Mouse (Mus musculus) bone marrow, adult 2 months (tissue): ENCODE measurements around the gene Ccnk. TPM values are rescaled to one million over a fixed set of nuclear protein-coding genes. Genes with fewer than 3 reads are reported as not detected.

ENCODE experiments used
- H3K27ac ChIP-seq: fragments of 200-500 bp; 2 replicates; pipeline ENCODE4 v1.5.1; 2012; ENCODE audit warnings: low read depth, mild to moderate bottlenecking, control low read depth, inconsistent platforms, low read length; ENCODE audit not compliant: control insufficient read depth, poor library complexity, insufficient read depth
- H3K4me1 ChIP-seq: fragments of 200-500 bp; 2 replicates; pipeline ENCODE4 v1.6.1; 2011; ENCODE audit warnings: low read length; ENCODE audit not compliant: control insufficient read depth, insufficient read depth
- H3K4me3 ChIP-seq: fragments of 200-500 bp; replicated peaks from 2 replicates; pipeline ENCODE3; 2011; ENCODE audit warnings: mild to moderate bottlenecking, low read depth, low read length, control low read depth; ENCODE audit not compliant: control insufficient read depth
- CTCF ChIP-seq: fragments of 200-500 bp; IDR thresholded peaks from 2 replicates; pipeline ENCODE4 v1.5.1; 2011; ENCODE audit warnings: low read length, control low read depth; ENCODE audit not compliant: control insufficient read depth, insufficient read depth
- POLR2A ChIP-seq: fragments of 200-500 bp; IDR thresholded peaks from 2 replicates; pipeline ENCODE4 v1.6.1; 2011; ENCODE audit warnings: low read depth, mild to moderate bottlenecking, control low read depth, low read length, borderline replicate concordance; ENCODE audit not compliant: control insufficient read depth
- WGBS: fragments of 180-500 bp; shearing (Covaris S2); methylation state at CpG from one replicate; pipeline ENCODE4 v1.1.7; 2018; 5-methylcytosine and 5-hydroxymethylcytosine counted together
- polyA plus RNA-seq: library from polyadenylated mRNA; stranded (reverse); fragments of >200 nt; gene quantifications from 2 replicates; pipeline ENCODE4 v1.2.4, GENCODE M21; 2011; ENCODE audit warnings: low replicate concordance; ENCODE audit not compliant: missing spikeins, insufficient read depth, insufficient read length

Gene Ccnk
- polyA plus RNA-seq, 1 experiment: 21.9 TPM

DNA sequence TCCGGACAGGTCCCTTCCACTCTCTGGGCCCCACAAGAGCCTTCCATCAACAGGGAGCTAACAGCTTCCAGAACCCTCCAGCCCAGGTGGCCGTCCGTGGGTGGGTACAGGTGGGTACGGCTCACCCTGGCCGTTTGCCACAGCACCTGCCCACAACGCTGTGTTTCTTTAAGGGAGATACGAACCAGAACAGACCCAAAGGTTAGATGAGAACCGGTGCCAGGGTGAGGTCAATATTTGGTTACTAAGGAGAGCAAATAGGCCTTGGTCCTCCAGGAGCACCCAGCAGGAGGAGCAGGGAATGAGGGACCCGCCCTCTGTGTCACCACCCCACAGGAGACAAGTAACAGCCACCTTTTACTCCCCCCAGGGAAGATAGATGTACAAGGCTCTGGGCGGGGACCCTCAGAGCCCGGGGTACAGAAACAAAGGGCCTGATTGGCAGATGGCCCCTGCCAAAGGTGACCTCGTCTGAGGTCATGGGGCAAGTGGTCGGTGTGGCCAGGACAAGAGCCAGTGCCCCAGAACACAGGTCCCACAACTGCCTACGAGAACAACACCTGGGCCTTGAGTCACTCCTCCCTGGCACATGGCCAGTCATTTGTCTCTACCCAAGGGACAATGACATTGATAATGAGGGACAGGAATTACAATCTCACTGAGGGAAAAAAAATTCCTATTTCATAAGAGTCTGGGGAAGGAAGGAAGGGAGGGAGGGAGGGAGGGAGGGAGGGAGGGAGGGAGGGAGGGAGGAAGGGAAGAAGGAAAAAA lies 55.6 kb downstream of the Ccnk start:
- H3K4me1 ChIP-seq: no peaks in the 10 kb centered on the region

DNA sequence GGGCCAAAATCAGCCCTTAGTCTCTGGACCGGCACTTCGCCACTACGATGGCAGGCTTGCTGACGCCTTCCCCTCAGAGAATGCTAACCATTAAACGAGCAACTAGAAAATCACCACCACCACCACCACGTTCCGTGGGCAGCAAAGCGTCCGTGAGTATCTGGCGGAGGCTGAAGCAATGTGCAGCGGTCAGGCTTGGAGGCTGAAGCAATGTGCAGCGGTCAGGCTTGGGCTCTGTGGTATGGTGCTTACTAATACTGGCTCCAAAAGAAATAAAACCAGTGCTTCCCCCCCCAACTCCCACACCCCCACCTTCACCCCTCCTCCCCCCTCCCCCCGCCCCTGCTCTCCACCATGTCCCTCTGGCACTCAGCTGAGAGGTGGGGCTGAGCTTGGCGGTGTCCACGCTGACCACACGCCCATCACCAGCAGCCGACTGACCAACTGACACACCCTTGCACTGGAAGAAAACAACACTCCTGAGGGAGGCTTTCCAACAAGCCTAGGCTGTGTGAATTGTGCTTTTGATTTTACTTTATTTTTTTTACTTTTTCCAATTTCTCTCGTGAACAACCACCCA lies 56.7 kb downstream of the Ccnk start:
- 82% methylated on average over 18 of the region's 18 CpGs for WGBS
- no peak overlapping the region for H3K4me3 ChIP-seq
- TF ChIP-seq CTCF (no peak), POLR2A (no peak)
- H3K4me1 ChIP-seq: no peaks in the 10 kb centered on the region
- H3K27ac ChIP-seq: no peak overlapping the region

More for the DNA sequence above, 55.6 kb downstream of the Ccnk start:
- TF ChIP-seq CTCF (no peak), POLR2A (no peak)
- Histone ChIP-seq H3K27ac (no peak overlapping the region), H3K4me3 (no peak overlapping the region)
- 76% methylated on average over 14 of the region's 14 CpGs for WGBS

GRCm38 (mm10) chr12:108237300-108238006 lies 58.1 kb downstream of the Ccnk start:
- WGBS: 70% methylated on average over 6 of the region's 6 CpGs
- TF ChIP-seq POLR2A (no peak), CTCF (no peak)
- H3K4me1 ChIP-seq: no peaks in the 10 kb centered on the region
- no peak overlapping the region for H3K27ac ChIP-seq
- H3K4me3 ChIP-seq: no peak overlapping the region

GRCm38 (mm10) chr12:108238395-108239035 lies 59.1 kb downstream of the Ccnk start:
- H3K27ac ChIP-seq: no peak overlapping the region
- WGBS: 76% methylated on average over 17 of the region's 17 CpGs
- no peak for TF ChIP-seq CTCF
- no peak for TF ChIP-seq POLR2A
- no peak overlapping the region for H3K4me3 ChIP-seq
- no peaks in the 10 kb centered on the region for H3K4me1 ChIP-seq

- Histone ChIP-seq H3K27ac (no peak overlapping the region), H3K4me3 (no peak overlapping the region), H3K4me1 (no peaks in the 10 kb centered on the region)
- no peak for TF ChIP-seq CTCF
- no peak for TF ChIP-seq POLR2A
- WGBS: 27% methylated on average over 5 of the region's 5 CpGs
Observed at GRCm38 (mm10) chr12:108239441-108239840, 60.1 kb downstream of the Ccnk start.

GRCm38 (mm10) chr12:108240401-108240890 lies 61.1 kb downstream of the Ccnk start:
- Histone ChIP-seq H3K4me1 (no peaks in the 10 kb centered on the region), H3K27ac (no peak overlapping the region), H3K4me3 (no peak overlapping the region)
- 63% methylated on average over 13 of the region's 13 CpGs for WGBS
- TF ChIP-seq POLR2A (no peak), CTCF (no peak)

DNA sequence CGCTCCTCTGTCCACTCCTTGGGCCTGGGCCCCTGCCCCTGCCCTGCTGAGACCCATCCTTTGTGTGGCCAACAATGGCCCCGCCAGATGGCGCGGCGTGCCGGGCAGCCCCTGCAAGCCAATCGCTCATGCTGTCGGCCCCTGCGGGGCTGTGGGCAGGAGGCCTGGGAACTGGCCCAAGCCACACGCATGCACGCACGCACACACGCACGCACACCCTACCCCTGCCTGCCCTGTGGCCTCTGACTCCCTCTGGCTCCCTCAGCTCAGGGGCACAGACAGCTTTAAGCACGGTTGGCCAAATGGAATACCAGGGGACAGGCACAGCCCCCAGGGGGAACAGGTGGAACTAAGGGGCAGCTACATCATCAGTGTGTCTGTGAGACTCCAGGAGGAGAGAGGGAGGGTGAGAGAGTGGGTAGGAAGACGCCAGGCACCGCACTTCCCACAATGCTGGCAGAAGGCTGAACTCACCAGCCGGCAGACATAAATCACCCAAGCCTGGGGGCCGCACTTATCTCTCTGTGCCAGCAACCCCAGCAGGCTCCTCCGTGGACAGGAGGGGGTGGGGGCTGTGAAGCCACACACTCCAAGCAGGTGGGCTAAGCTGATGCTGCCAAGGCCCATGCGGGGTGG lies 61.7 kb downstream of the Ccnk start:
- no peak overlapping the region for H3K27ac ChIP-seq
- H3K4me1 ChIP-seq: no peaks in the 10 kb centered on the region
- TF ChIP-seq CTCF (no peak), POLR2A (no peak)
- H3K4me3 ChIP-seq: no peak overlapping the region
- WGBS: 8% methylated on average over 21 of the region's 21 CpGs
